Mouse (Mus musculus) lung, postnatal 0 days (tissue): ENCODE measurements around the gene Sipa1l3. TPM values are rescaled to one million over a fixed set of nuclear protein-coding genes. Genes with fewer than 3 reads are reported as not detected.
A peak's percentile ranks its signal among the peaks of the same experiment; 100 is the strongest.

ENCODE experiments used
- ATAC-seq: fragments of 200-750 bp; cut with Nextera tagmentation; 2 replicates; pipeline ENCODE4 v1.8.0; 2017; ENCODE audit warnings: moderate library complexity
- DNase-seq: peaks from one replicate; pipeline ENCODE4 v3.0.0-alpha.2; 2016; ENCODE audit warnings: low spot score
- H3K27ac ChIP-seq: fragments of 300-500 bp; sonication (generic); 2 replicates; pipeline ENCODE4 v1.5.1; 2014; ENCODE audit warnings: antibody characterized with exemption, mild to moderate bottlenecking, low read length, mixed read lengths
- H3K27me3 ChIP-seq: fragments of 300-500 bp; sonication (generic); replicated peaks from 2 replicates; pipeline ENCODE4 v1.6.1; 2014; ENCODE audit warnings: low read length, mixed read lengths; ENCODE audit not compliant: insufficient read depth
- H3K36me3 ChIP-seq: fragments of 300-500 bp; sonication (generic); 2 replicates; pipeline ENCODE4 v1.6.1; 2014; ENCODE audit warnings: low read length, mixed read lengths; ENCODE audit not compliant: insufficient read depth
- H3K4me1 ChIP-seq: fragments of 300-500 bp; sonication (generic); 2 replicates; pipeline ENCODE4 v1.6.1; 2014; ENCODE audit warnings: antibody characterized with exemption, low read depth, low read length, mixed read lengths; ENCODE audit not compliant: insufficient read depth
- H3K4me2 ChIP-seq: fragments of 300-500 bp; sonication (generic); replicated peaks from 2 replicates; pipeline ENCODE4 v1.6.1; 2014; ENCODE audit warnings: low read depth, mild to moderate bottlenecking, low read length, moderate library complexity, mixed read lengths
- H3K4me3 ChIP-seq: fragments of 300-500 bp; sonication (generic); 2 replicates; pipeline ENCODE4 v1.5.1; 2014; ENCODE audit warnings: low read depth, low read length
- H3K9ac ChIP-seq: fragments of 300-500 bp; sonication (generic); replicated peaks from 2 replicates; pipeline ENCODE4 v1.6.1; 2014; ENCODE audit warnings: low read depth, mild to moderate bottlenecking
- H3K9me3 ChIP-seq: fragments of 300-500 bp; sonication (generic); 2 replicates; pipeline ENCODE4 v1.6.1; 2016; ENCODE audit warnings: low read length, mixed read lengths
- CTCF ChIP-seq: IDR thresholded peaks from 2 replicates; pipeline ENCODE4 v1.5.1; 2016; ENCODE audit warnings: antibody characterized with exemption, mild to moderate bottlenecking
- EP300 ChIP-seq: IDR thresholded peaks from 2 replicates; pipeline ENCODE4 v1.6.1; 2016; ENCODE audit warnings: antibody characterized with exemption, mild to moderate bottlenecking, control low read depth
- WGBS: fragments of 180-500 bp; shearing (Covaris S2); extraction: QIAGEN DNeasy Blood & Tissue Kit; methylation state at CpG from one replicate; pipeline ENCODE4 v1.1.7; 2014; 5-methylcytosine and 5-hydroxymethylcytosine counted together
- polyA plus RNA-seq: library from polyadenylated mRNA; unstranded; fragments of >200 nt; fragmentation: Nextera tagmentation; extraction: Ambion mirVana; gene quantifications from 2 replicates; pipeline ENCODE4 v1.2.1, GENCODE M21; 2015

The Sipa1l3 gene
- polyA plus RNA-seq, 1 experiment from 2014 or later, result 18.5 TPM

DNA sequence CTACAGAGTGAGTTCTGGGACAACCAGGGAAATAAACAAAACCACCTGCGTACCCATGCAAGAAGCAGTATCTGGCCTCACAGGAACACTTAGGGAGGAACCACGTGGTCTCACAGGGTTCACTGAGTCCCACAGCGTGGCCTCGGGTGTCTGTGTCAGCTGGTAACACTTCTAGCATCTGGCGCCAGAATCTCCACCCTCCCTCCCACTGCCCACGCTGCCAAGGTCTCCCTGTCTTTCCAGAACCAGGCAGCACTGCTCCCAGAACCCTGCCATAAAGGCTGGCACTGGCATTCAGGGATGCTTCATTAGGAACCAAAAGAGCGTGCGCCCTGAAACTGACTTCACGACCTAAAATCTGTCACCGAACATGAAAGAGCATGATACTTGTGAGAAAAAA is 84.7 kb downstream of the Sipa1l3 start:
- ATAC-seq (no peak), DNase-seq (no peak)
- Histone ChIP-seq H3K4me2 (no peak overlapping the region), H3K27me3 (no peaks in the 10 kb centered on the region), H3K36me3 (no peaks in the 10 kb centered on the region), H3K4me3 (no peak overlapping the region), H3K9ac (no peak overlapping the region), H3K9me3 (no peaks in the 10 kb centered on the region), H3K4me1 (peaks cover 14% of the 10 kb centered on the region), H3K27ac (no peak overlapping the region)
- TF ChIP-seq EP300 (no peak), CTCF (no peak)
- WGBS, result 71% methylated on average over 10 of the region's 10 CpGs

DNA sequence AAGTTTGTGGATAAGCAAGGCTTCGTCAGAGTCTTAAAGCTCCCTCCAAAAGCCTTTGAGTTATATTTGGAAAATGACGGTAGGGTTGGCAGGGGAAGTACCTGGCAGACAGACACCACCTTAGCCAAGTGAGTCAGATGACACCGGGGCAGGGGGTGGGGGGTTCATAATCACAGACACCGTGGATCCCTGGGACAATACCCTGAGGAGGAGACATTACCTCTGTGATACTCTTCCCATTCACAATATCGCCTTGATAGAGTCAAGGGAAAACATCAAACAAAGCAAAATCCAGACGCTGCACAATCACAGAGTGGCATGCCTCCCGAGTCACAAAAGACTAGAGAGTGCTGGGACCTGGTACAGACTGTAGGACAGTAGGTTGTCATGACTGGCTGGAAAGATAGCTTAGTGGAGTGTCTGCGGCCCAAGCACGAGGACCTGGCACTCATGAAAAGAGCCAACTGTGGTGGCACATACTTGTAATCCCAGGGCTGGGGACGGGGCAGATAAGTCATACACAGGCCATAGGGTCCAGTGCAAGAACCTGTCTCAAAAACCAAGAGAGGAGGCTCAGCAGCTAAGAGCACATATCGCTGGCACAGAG is 85.4 kb downstream of the Sipa1l3 start:
- no peak overlapping the region for H3K4me2 ChIP-seq
- H3K36me3 ChIP-seq, result no peaks in the 10 kb centered on the region
- ATAC-seq, result no peak
- no peak for DNase-seq
- peaks cover 14% of the 10 kb centered on the region for H3K4me1 ChIP-seq
- no peak overlapping the region for H3K9ac ChIP-seq
- TF ChIP-seq EP300 (no peak), CTCF (no peak)
- no peak overlapping the region for H3K4me3 ChIP-seq
- H3K27me3 ChIP-seq, result no peaks in the 10 kb centered on the region
- no peaks in the 10 kb centered on the region for H3K9me3 ChIP-seq
- 61% methylated on average over 11 of the region's 11 CpGs for WGBS
- no peak overlapping the region for H3K27ac ChIP-seq

DNA sequence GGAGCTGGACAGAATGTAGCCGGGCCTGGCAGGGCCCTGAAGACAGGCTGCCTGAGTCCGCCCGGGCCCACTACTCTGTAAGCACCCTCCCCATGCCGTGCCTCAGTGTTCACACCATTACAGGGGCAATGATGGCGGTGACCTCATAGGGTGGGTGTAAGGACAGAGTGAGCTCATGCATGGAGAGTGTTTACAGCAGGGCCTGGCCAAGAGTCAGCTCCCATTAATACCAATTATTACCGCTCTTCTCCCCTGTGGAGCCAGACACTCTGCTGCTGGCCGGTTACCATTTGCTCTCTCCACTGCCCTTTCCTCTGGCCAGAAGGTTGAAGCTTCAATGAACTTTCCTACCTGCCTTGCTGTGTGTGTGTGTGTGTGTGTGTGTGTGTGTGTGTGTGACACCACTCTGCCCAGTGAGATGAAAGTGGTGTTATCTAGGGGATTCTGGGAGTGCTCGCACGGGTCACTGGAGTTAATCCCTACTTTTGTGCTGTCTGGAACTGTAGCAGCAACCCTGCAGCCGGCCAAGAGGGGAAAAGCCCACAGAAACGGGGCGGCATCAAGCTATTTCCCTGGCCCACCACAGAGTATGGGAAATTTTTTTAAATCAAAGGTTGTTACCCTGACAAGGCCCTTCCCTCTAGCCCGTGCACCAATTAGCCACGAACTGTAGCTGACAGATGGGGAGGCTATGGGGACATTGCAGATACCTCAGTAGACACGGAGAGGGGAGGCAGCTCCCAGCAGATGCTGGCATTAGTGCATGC is 86.1 kb downstream of the Sipa1l3 start:
- peak; percentile 69 for ATAC-seq

DNA sequence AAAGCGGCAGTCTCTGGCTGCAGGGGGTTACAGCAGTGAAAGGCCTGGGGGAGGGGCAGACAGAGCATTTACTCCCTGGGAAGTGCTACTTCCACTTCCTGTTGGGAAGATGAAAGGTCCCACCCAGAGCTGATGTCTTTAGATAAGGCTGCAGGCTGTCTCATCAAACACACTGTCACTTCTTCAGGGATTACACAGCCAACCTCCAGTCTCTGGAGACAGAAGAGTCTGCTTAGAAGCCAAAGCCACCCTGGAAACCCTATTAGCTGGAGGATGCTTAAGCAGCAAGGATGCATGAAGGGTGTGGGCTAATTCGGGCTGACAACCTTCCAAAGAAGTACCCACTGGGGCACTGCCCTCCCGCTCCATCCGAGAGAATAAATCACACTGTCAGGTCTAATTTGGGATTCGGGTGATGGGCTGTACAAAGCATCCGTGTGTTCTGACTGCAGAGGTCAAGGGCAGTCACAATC is 87.7 kb downstream of the Sipa1l3 start:
- H3K4me1 ChIP-seq, result peaks cover 12% of the 10 kb centered on the region
- no peak overlapping the region for H3K4me2 ChIP-seq
- no peak overlapping the region; the same call in 1 of the 2 replicates for H3K27ac ChIP-seq
- 33% methylated on average over 6 of the region's 6 CpGs for WGBS
- ATAC-seq, result peak; percentile 39
- H3K9ac ChIP-seq, result no peak overlapping the region
- H3K36me3 ChIP-seq, result no peaks in the 10 kb centered on the region
- H3K9me3 ChIP-seq, result no peaks in the 10 kb centered on the region
- H3K4me3 ChIP-seq, result no peak overlapping the region
- peak; percentile 31 for DNase-seq
- TF ChIP-seq CTCF (no peak), EP300 (0 out of 2 replicates have a peak, but pooled peaks have one; percentile 19)
- no peaks in the 10 kb centered on the region for H3K27me3 ChIP-seq

More for the DNA sequence above, 86.1 kb downstream of the Sipa1l3 start:
- Histone ChIP-seq H3K9me3 (no peaks in the 10 kb centered on the region), H3K27me3 (no peaks in the 10 kb centered on the region), H3K4me1 (peaks cover 14% of the 10 kb centered on the region), H3K4me3 (no peak overlapping the region), H3K27ac (no peak overlapping the region), H3K36me3 (no peaks in the 10 kb centered on the region), H3K9ac (no peak overlapping the region), H3K4me2 (no peak overlapping the region)
- TF ChIP-seq EP300 (no peak), CTCF (no peak)
- 64% methylated on average over 15 of the region's 15 CpGs for WGBS
- DNase-seq, result peak; percentile 30

DNA sequence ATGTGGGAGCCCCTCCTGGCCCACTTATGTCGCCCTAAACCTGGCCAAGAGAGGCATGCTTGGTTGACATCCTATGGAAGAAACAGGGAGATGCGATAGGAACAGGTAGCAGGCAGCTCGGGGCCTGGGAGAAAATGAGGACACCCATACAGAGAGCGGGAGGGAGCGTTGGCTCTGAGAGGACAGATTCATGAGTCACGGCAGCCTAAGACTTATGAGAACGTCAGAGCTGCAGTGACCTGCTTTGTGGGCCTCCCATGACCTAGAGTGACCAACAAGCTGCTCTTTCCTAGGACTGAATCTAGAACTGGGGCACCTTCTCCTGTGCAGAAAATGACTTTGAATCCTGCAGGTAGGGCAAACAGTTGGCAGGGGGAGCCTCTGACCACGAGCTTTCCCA is 92.4 kb downstream of the Sipa1l3 start:
- Histone ChIP-seq H3K27ac (peak overlapping the region; percentile 82), H3K27me3 (no peaks in the 10 kb centered on the region), H3K4me2 (no peak overlapping the region), H3K4me1 (peaks cover 28% of the 10 kb centered on the region), H3K4me3 (no peak overlapping the region), H3K9ac (no peak overlapping the region), H3K36me3 (no peaks in the 10 kb centered on the region), H3K9me3 (no peaks in the 10 kb centered on the region)
- DNase-seq (no peak), ATAC-seq (no peak)
- 65% methylated on average over 8 of the region's 8 CpGs for WGBS
- TF ChIP-seq CTCF (peak; percentile 30), EP300 (no peak)

DNA sequence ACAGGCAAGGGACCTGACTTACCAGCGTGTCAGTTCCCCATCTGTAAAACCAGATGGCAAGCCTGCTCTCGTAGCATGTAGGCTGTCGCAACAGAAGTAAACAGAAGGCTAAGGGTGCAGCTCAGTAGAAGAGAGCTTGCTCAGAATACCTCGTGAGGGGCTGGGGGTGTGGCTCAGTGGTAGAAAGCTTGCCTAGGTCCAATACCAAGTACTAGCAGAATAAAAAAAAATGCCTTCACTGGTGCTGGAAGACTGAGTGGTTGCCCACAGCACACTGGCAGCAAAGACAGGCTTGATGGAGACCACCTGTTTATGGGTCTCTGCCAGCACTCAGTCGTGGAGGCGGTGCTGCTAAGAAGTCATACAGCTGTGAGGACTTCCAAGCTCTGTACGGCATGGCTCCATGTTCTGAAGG is 93.0 kb downstream of the Sipa1l3 start:
- WGBS, result 27% methylated on average over 7 of the region's 7 CpGs
- DNase-seq, result peak; percentile 91
- ATAC-seq, result peak; percentile 83
- no peak overlapping the region for H3K9ac ChIP-seq
- H3K4me3 ChIP-seq, result no peak overlapping the region
- H3K36me3 ChIP-seq, result no peaks in the 10 kb centered on the region
- H3K4me1 ChIP-seq, result peaks cover 24% of the 10 kb centered on the region
- H3K4me2 ChIP-seq, result peak overlapping the region; percentile 31; the same call in 1 of the 2 replicates
- peak overlapping the region; percentile 82 for H3K27ac ChIP-seq
- H3K9me3 ChIP-seq, result no peaks in the 10 kb centered on the region
- H3K27me3 ChIP-seq, result no peaks in the 10 kb centered on the region
- TF ChIP-seq CTCF (peak; percentile 36; the same call in 1 of the 2 replicates), EP300 (peak; percentile 40)
